Mouse (Mus musculus) adrenal gland (tissue): ENCODE measurements around the gene Tom1l2.

Experiments used
- intact Hi-C: fragments of 180-260 bp; cut with DNase I; formaldehyde crosslinking; loops from one replicate; pipeline ENCODE4 v1.15.1; 2025
- long read RNA-seq, 2 experiments: library from polyadenylated mRNA; unstranded; transcript quantifications; one replicate each; pipeline ENCODE4 v2.0.0; 2020; ENCODE audit warnings: borderline replicate concordance in 1 of 2; ENCODE audit not compliant: insufficient replicate concordance in 1 of 2

Gene Tom1l2
- long read RNA-seq, experiment 1, full-length matches to known transcripts = 10 of 25 reads
- long read RNA-seq, experiment 1, partial matches to known transcripts = 1 of 25 reads
- long read RNA-seq, experiment 1, other reads (novel, unspliced or antisense) = 14 of 25 reads
- long read RNA-seq, experiment 2, full-length matches to known transcripts = 5 of 18 reads
- long read RNA-seq, experiment 2, partial matches to known transcripts = 0 of 18 reads
- long read RNA-seq, experiment 2, other reads (novel, unspliced or antisense) = 13 of 18 reads

- intact Hi-C loops = no loop called here
Measured at GRCm38 (mm10) chr11:60352559-60353411, at the start of gene Tom1l2, which contains the start of gene Drc3. Tom1l2 (minus strand) TSS chr11:60352905. Drc3 (plus strand) TSS chr11:60353329.

- intact Hi-C loops = no loop called here
Measured at GRCm38 (mm10) chr11:60397172-60397571, 44.5 kb upstream of the Tom1l2 start.

GRCm38 (mm10) chr11:60396546-60396945 is 43.8 kb upstream of the Tom1l2 start:
- intact Hi-C loops = no loop called here

GRCm38 (mm10) chr11:60391346-60391745 is 38.6 kb upstream of the Tom1l2 start:
- intact Hi-C loops = no loop called here

- intact Hi-C loops = no loop called here
Measured at GRCm38 (mm10) chr11:60387944-60388343, 35.2 kb upstream of the Tom1l2 start.

GRCm38 (mm10) chr11:60385946-60386345 is 33.2 kb upstream of the Tom1l2 start:
- intact Hi-C loops = no loop called here

GRCm38 (mm10) chr11:60384762-60385421 is 32.2 kb upstream of the Tom1l2 start:
- intact Hi-C loops = no loop called here

- intact Hi-C loops = no loop called here
Measured at GRCm38 (mm10) chr11:60383518-60383917, 30.8 kb upstream of the Tom1l2 start.

- intact Hi-C loops = no loop called here
Measured at GRCm38 (mm10) chr11:60374481-60374880, 21.8 kb upstream of the Tom1l2 start.

- intact Hi-C loops = no loop called here
Measured at GRCm38 (mm10) chr11:60370431-60370830, 17.7 kb upstream of the Tom1l2 start.

GRCm38 (mm10) chr11:60369448-60369847 is 16.7 kb upstream of the Tom1l2 start:
- intact Hi-C loops = no loop called here

- intact Hi-C loops = no loop called here
Measured at GRCm38 (mm10) chr11:60368909-60369308, 16.2 kb upstream of the Tom1l2 start.

GRCm38 (mm10) chr11:60367256-60367655 is 14.6 kb upstream of the Tom1l2 start:
- intact Hi-C loops = no loop called here

GRCm38 (mm10) chr11:60366239-60367019 is 13.7 kb upstream of the Tom1l2 start:
- intact Hi-C loops = no loop called here

- intact Hi-C loops = no loop called here
Measured at GRCm38 (mm10) chr11:60360631-60361201, 8.0 kb upstream of the Tom1l2 start.

- intact Hi-C loops = loop anchor here (5.0 kb wide), 1 partner anchor 52 kb away; no protein-coding TSS in a partner anchor
Measured at GRCm38 (mm10) chr11:60359936-60360335, 7.2 kb upstream of the Tom1l2 start.

GRCm38 (mm10) chr11:60359138-60359537 is 6.4 kb upstream of the Tom1l2 start:
- intact Hi-C loops = loop anchor here (5.0 kb wide), 1 partner anchor 53 kb away; no protein-coding TSS in a partner anchor

- intact Hi-C loops = loop anchor here (5.0 kb wide), 1 partner anchor 54 kb away; no protein-coding TSS in a partner anchor
Measured at GRCm38 (mm10) chr11:60358548-60358947, 5.8 kb upstream of the Tom1l2 start.

- intact Hi-C loops = loop anchor here (5.0 kb wide), 1 partner anchor 55 kb away; no protein-coding TSS in a partner anchor
Measured at GRCm38 (mm10) chr11:60357116-60357515, 4.4 kb upstream of the Tom1l2 start.

GRCm38 (mm10) chr11:60355952-60356351 is 3.2 kb upstream of the Tom1l2 start:
- intact Hi-C loops = loop anchor here (5.0 kb wide), 1 partner anchor 56 kb away; no protein-coding TSS in a partner anchor
